Mouse (Mus musculus) ovary, postnatal 36 days (tissue): ENCODE data around the gene Srbd1.

Experiments
- DNase-seq: peaks from one replicate; pipeline ENCODE4 v3.0.0; 2022; ENCODE audit warnings: low spot score, mixed read lengths

Srbd1 gene

GRCm38 (mm10) chr17:86035146-86035545 lies 109.8 kb downstream of the Srbd1 start:
- no peak for DNase-seq

- no peak for DNase-seq
Measured at GRCm38 (mm10) chr17:86034641-86035040, 110.3 kb downstream of the Srbd1 start.

- DNase-seq: no peak
Measured at GRCm38 (mm10) chr17:86032113-86032714, 112.8 kb downstream of the Srbd1 start.

DNA sequence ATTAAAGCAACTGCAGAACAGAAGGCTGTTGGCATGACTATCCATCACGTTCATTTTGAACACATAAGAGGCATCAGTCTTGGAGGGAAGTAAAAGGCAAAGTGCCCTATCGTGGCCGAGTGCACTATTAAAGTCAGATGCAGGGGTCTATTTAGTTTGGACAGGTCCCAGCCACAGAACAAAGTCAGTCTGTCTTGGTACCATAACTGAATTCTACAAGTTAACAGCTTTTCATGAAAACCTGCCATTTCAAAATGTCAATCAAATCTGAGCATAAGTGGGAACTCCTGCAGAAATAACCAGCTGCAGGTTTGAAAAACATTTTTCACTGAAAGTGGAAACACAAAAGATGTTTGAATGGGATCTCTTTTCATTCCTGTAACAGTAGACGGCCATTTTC lies 115.0 kb downstream of the Srbd1 start:
- no peak for DNase-seq

- no peak for DNase-seq
Measured at GRCm38 (mm10) chr17:86029175-86029574, 115.8 kb downstream of the Srbd1 start.

DNA sequence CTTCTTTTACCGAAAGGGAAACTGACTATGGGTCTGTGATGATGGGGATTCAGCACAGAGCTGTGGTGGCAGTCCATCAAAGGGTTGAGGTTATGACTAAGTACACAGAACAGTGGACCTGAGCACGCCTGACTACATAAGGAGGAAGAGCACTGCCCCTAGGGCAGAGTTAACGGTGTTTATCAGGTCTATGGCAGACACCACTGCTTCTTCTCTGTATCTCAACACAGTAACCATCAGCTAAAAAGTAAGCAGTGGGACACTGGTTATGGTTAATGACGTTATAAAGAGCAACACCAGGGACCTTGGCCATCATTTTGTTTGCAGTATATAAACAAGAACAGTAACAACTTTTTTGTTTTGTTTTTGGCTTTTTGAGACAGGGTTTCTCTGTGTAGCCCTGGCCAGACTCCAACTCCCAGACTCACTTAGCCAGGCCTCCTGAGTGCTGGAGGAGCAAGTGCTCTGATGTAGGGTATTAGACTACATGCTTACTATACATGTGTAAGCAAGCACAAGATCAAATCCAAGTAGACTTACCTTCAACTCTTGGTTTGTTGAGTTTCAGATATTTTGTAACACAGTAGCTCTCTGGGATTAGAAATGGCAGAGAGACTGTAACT lies 117.3 kb downstream of the Srbd1 start:
- DNase-seq: no peak

DNA sequence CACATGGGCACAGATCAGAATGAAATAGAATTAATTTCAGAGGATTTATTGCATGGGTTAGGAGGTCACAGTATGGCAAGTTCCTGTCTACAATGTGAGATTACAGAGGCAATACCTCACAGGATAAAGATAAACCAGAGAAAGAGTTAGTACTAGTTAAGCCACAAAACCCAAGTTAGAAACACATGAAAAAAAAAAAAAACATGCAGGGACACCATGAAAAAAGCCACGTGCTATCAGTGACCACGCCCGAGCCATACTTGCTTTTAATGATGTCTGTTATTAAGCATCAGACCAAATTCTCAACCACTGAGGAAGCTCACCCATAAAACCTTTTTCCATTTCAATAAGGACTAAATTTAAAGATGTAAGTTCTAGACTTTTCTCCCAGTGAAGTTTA lies 120.4 kb downstream of the Srbd1 start:
- DNase-seq: no peak

GRCm38 (mm10) chr17:86022366-86022765 lies 122.6 kb downstream of the Srbd1 start:
- no peak for DNase-seq

- DNase-seq: no peak
Measured at GRCm38 (mm10) chr17:86021815-86022214, 123.2 kb downstream of the Srbd1 start.

DNA sequence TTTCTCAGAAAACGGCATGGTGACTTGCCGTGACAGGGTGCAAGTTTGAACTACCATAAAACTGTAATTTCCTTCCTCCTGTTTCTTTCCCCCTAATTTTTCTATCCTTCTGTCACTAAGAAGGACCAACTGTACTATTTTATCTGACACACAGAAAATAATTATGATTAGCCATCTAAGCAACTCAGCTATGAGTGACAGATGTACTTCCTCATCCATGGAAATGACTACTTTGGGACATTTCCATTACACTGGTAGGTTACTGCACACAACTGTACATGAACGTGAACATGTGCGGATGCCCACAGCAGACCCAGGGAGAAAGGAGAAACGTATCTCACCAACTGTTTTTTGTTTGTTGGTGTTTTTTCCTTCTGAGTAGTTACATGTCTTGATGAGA lies 123.7 kb downstream of the Srbd1 start:
- DNase-seq: no peak

- no peak for DNase-seq
Measured at GRCm38 (mm10) chr17:86019793-86020192, 125.2 kb downstream of the Srbd1 start.

DNA sequence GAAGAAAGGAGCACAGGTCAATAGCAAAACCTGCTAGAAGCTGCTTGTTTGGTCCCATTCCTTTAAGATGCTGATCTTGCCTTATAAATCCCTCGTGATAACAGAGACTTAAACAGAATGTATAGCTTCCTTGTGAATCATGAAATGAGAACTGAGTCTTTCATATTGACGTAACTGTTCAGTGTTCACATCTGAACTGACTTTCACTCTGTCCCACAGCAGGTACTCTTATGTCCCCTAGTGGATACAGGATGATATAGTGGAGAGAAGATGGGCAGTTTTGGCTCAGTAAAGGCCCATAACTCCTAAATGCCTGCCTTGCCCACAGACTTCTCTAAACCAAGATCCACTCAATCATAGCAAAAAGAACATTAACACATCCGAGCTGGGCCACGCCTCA lies 130.7 kb downstream of the Srbd1 start:
- no peak for DNase-seq

DNA sequence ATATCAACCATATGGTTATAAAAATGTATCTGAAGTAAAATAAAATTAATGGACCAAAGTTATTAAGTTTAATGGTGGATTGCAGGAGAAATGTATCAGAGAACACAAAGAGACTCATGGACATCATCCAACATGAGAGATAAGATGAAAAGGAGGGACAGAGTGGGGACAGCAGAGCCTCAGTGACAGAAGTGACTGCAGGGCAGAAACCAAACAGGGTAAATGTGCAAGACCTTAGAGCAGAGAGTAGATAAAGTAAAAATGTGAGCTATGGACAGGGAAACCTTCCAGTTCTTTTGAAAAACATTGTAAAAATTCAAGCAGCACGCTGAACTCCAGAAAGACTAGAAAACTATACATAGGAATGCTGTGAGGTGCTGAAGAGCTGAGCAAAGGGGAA lies 132.4 kb downstream of the Srbd1 start:
- DNase-seq: no peak

GRCm38 (mm10) chr17:86011849-86012248 lies 133.1 kb downstream of the Srbd1 start:
- DNase-seq: no peak

DNA sequence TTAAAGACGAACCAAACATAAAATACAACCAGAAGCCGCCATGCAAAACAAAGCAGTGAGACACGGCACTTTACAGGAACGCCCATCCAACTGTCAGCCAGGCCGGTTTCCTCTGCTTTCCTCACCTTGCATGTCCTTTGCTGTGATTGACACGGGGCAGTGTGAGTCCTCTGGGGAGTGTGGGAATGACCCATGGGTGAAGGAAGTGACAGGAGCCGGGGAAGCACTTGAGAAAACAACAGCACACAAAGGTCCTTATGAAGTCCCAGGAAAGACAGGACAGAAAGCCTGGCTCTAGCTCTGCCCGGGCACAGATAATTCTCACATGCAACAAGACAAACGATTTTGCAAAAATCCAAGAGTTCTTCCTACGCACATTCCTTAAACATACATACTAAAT lies 136.6 kb downstream of the Srbd1 start:
- no peak for DNase-seq

DNA sequence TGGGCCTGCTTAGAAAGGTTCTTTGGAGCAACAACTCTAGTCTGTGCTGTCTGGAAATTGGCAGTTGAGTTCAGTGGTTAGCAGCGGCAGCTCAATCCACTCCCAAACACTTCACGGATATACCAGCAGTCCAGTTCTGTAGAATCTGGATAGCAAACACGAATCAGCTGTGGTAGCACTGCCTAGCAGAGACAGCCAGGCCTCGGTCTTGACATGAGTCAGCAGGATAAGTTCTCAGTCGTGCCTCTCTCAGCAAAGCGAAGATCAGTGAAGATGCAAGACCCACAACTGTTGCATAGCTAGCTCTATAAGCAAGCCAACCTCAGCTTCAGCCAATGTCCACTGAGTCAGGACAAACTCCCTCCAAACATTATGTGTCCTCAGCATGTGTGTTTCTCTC lies 142.9 kb downstream of the Srbd1 start:
- DNase-seq: no peak

DNA sequence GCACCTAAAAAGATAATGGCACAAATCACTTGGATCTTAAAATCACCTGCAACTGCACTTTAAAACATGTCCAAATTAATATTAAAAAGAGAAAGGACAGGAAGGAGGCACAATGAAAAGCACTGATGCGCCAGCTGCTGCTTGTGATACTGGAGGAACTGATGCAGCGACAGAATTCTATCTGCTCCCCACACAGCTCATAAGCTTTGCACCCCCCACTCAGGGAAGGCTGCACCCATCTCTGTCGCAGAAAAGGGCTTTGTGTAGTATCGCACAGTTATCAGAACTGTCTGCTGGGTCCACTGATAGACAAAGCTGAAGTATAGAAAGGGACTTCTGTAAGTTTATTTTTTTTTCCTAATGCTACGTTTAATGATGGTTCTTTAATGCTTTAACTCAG lies 143.3 kb downstream of the Srbd1 start:
- no peak for DNase-seq

DNA sequence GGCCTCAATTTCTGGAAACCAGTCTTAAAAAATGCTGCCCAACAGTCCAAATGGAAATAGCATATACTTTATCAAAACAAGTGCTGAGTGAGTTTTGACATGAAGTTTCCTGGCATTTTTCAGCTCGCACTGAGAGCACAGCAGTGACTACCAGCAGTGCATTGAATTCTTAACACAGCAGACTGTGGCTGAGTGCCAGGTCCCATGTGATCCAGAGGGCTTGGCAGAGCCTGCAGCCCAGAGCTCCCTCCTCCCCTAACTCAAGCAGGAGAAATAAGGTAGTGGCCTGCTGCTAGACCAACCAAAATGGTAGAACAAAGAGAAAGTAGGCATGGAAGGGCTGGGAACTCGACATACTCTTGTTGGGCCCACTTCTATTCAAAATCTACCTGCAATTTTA lies 149.2 kb downstream of the Srbd1 start:
- peak; percentile 64 for DNase-seq

GRCm38 (mm10) chr17:85995086-85995485 lies 149.9 kb downstream of the Srbd1 start:
- no peak for DNase-seq

- DNase-seq: no peak
Measured at GRCm38 (mm10) chr17:85989058-85989769, 155.8 kb downstream of the Srbd1 start.

DNA sequence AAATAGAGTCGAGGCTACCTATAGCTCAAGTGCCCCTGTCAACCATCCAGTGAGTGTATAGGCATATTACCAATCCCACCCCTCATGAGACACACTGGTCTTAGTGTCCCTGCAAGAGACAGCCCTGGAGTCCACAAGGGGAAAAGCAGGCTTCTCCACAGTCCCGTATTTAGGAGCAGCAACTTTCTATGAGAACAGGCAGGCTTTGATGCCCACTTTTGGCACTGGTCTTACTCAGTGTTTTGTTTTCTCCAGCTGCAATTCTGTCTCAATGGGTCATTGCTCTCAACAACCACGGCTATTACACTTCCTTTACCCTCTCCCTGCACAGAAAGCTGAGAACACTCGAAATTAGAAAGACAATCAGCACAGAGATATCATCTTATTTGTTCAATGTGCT lies 157.4 kb downstream of the Srbd1 start:
- DNase-seq: no peak

- DNase-seq: no peak
Measured at GRCm38 (mm10) chr17:85986624-85987023, 158.4 kb downstream of the Srbd1 start.

DNA sequence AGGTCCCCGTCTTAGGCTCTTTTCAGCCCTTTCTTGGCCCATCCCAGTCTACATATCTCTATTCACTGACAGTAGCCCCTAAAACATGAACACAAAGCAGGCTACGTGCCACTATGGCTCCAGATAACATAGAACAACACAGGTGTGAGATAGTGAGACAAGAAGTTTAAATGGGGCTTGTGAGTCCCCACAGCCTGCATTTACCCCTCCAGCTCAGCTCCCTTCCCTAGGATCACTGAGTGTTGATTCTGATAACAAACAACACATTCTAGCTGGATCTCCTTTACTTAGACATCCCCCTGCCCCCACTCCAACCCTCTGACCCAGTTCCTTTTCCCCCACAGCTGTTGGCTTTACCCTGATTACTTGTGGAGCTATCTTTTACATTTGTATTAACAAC lies 158.8 kb downstream of the Srbd1 start:
- no peak for DNase-seq

DNA sequence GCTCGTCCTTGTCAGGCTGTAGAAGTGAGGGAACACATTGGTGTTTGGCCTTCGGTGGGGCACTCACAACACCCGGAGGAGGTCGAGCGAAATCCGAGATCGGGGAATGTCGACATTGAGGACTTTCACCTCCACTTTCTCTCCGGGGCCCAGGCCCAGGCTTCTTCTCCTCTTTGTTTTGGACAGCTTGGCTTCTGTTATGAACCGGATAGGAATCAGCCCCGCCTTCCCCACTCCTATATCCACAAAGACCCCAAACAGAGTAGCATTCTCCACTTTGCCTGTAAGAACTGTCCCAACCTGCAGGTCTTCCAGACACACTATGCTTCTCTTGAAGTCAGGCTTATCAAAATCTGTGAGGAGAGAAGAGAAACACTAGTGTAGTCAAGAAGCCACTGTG lies 159.8 kb downstream of the Srbd1 start:
- no peak for DNase-seq
